Mouse (Mus musculus) kidney, embryonic 15.5 days (tissue): ENCODE measurements around the gene Sel1l3. TPM values are rescaled to one million over a fixed set of nuclear protein-coding genes. Genes with fewer than 3 reads are reported as not detected.

Experiments
- ATAC-seq: fragments of 200-750 bp; cut with Nextera tagmentation; replicated peaks from 2 replicates; pipeline ENCODE4 v1.8.0; 2017; ENCODE audit warnings: moderate TSS enrichment; ENCODE audit not compliant: low FRiP score
- H3K27ac ChIP-seq: fragments of 300-500 bp; sonication (generic); 2 replicates; pipeline ENCODE4 v1.5.1; 2015; ENCODE audit warnings: mild to moderate bottlenecking, inconsistent platforms
- H3K27me3 ChIP-seq: fragments of 300-500 bp; sonication (generic); 2 replicates; pipeline ENCODE4 v1.6.1; 2015; ENCODE audit warnings: inconsistent platforms
- H3K36me3 ChIP-seq: fragments of 300-500 bp; sonication (generic); 2 replicates; pipeline ENCODE4 v1.6.1; 2015; ENCODE audit warnings: inconsistent platforms
- H3K4me1 ChIP-seq: fragments of 300-500 bp; sonication (generic); 2 replicates; pipeline ENCODE4 v1.6.1; 2015; ENCODE audit warnings: inconsistent platforms
- H3K4me2 ChIP-seq: fragments of 300-500 bp; sonication (generic); 2 replicates; pipeline ENCODE4 v1.6.1; 2015; ENCODE audit warnings: moderate library complexity, mild to moderate bottlenecking, inconsistent platforms
- H3K4me3 ChIP-seq: fragments of 300-500 bp; sonication (generic); replicated peaks from 2 replicates; pipeline ENCODE4 v1.5.1; 2015; ENCODE audit warnings: mild to moderate bottlenecking, inconsistent platforms
- H3K9ac ChIP-seq: fragments of 300-500 bp; sonication (generic); 2 replicates; pipeline ENCODE4 v1.6.1; 2015; ENCODE audit warnings: mild to moderate bottlenecking, inconsistent platforms
- H3K9me3 ChIP-seq: fragments of 300-500 bp; sonication (generic); replicated peaks from 2 replicates; pipeline ENCODE4 v1.6.1; 2016; ENCODE audit warnings: inconsistent platforms
- WGBS: fragments of 180-500 bp; shearing (Covaris S2); methylation state at CpG from one replicate; pipeline ENCODE4 v1.1.7; 2015; ENCODE audit warnings: mixed read lengths; 5-methylcytosine and 5-hydroxymethylcytosine counted together
- polyA plus RNA-seq: library from polyadenylated mRNA; unstranded; fragments of >200 nt; fragmentation: Nextera tagmentation; extraction: Ambion mirVana; gene quantifications from 2 replicates; pipeline ENCODE4 v1.2.1, GENCODE M21; 2015

Gene Sel1l3
- polyA plus RNA-seq, 1 experiment from 2014 or later: 20.1 TPM

- H3K9ac ChIP-seq: no peak overlapping the region
- ATAC-seq: no peak
- H3K4me2 ChIP-seq: no peak overlapping the region
- H3K4me3 ChIP-seq: no peak overlapping the region
- peaks cover 20% of the 10 kb centered on the region for H3K36me3 ChIP-seq
- H3K27me3 ChIP-seq: no peaks in the 10 kb centered on the region
- H3K27ac ChIP-seq: peak overlapping the region; percentile 37; the same call in 1 of the 2 replicates
- H3K9me3 ChIP-seq: no peaks in the 10 kb centered on the region
- WGBS: 84% methylated on average over 7 of the region's 7 CpGs
- H3K4me1 ChIP-seq: peaks cover 25% of the 10 kb centered on the region
These were observed 64.6 kb downstream of the Sel1l3 start for GRCm38 (mm10) chr5:53148960-53149685.

- Histone ChIP-seq H3K27me3 (no peaks in the 10 kb centered on the region), H3K9ac (no peak overlapping the region), H3K4me3 (no peak overlapping the region), H3K4me1 (peaks cover 25% of the 10 kb centered on the region), H3K36me3 (peaks cover 21% of the 10 kb centered on the region), H3K4me2 (no peak overlapping the region), H3K27ac (no peak overlapping the region), H3K9me3 (no peaks in the 10 kb centered on the region)
- 29% methylated on average over 8 of the region's 8 CpGs for WGBS
- 0 out of 2 replicates have a peak, but pooled peaks have one; percentile 35 for ATAC-seq
These were observed 65.4 kb downstream of the Sel1l3 start for GRCm38 (mm10) chr5:53148160-53148923.

- Histone ChIP-seq H3K9ac (no peak overlapping the region), H3K36me3 (peaks cover 27% of the 10 kb centered on the region), H3K4me2 (no peak overlapping the region), H3K4me3 (no peak overlapping the region), H3K27ac (peak overlapping the region; percentile 4), H3K27me3 (no peaks in the 10 kb centered on the region), H3K9me3 (no peaks in the 10 kb centered on the region), H3K4me1 (peaks cover 25% of the 10 kb centered on the region)
- no peak for ATAC-seq
- 71% methylated on average over 4 of the region's 4 CpGs for WGBS
These were observed 66.3 kb downstream of the Sel1l3 start for GRCm38 (mm10) chr5:53147418-53147817.

GRCm38 (mm10) chr5:53146684-53147061 is 67.1 kb downstream of the Sel1l3 start:
- Histone ChIP-seq H3K27ac (peak overlapping the region; percentile 4), H3K4me2 (no peak overlapping the region), H3K9me3 (no peaks in the 10 kb centered on the region), H3K4me3 (no peak overlapping the region), H3K27me3 (no peaks in the 10 kb centered on the region), H3K9ac (no peak overlapping the region), H3K36me3 (peaks cover 31% of the 10 kb centered on the region), H3K4me1 (peaks cover 25% of the 10 kb centered on the region)
- 28% methylated on average over 4 of the region's 4 CpGs for WGBS
- ATAC-seq: peak; percentile 33; the same call in 1 of the 2 replicates

GRCm38 (mm10) chr5:53146049-53146683 is 67.6 kb downstream of the Sel1l3 start:
- no peaks in the 10 kb centered on the region for H3K27me3 ChIP-seq
- ATAC-seq: no peak
- no peaks in the 10 kb centered on the region for H3K9me3 ChIP-seq
- peaks cover 33% of the 10 kb centered on the region for H3K36me3 ChIP-seq
- H3K27ac ChIP-seq: 0 out of 2 replicates have a peak overlapping the region, but pooled peaks have one; percentile 32
- peaks cover 25% of the 10 kb centered on the region for H3K4me1 ChIP-seq
- no peak overlapping the region for H3K4me3 ChIP-seq
- 40% methylated on average over 10 of the region's 10 CpGs for WGBS
- H3K4me2 ChIP-seq: no peak overlapping the region
- H3K9ac ChIP-seq: no peak overlapping the region

GRCm38 (mm10) chr5:53142587-53142986 is 71.1 kb downstream of the Sel1l3 start:
- Histone ChIP-seq H3K9ac (no peak overlapping the region), H3K4me3 (no peak overlapping the region), H3K36me3 (peaks cover 33% of the 10 kb centered on the region), H3K4me1 (peaks cover 17% of the 10 kb centered on the region), H3K27ac (no peak overlapping the region), H3K9me3 (no peaks in the 10 kb centered on the region), H3K4me2 (no peak overlapping the region), H3K27me3 (no peaks in the 10 kb centered on the region)
- WGBS: 82% methylated on average over 5 of the region's 5 CpGs
- no peak for ATAC-seq

- no peak overlapping the region for H3K4me2 ChIP-seq
- no peaks in the 10 kb centered on the region for H3K4me1 ChIP-seq
- H3K9me3 ChIP-seq: no peaks in the 10 kb centered on the region
- peaks cover 38% of the 10 kb centered on the region for H3K36me3 ChIP-seq
- no peaks in the 10 kb centered on the region for H3K27me3 ChIP-seq
- WGBS: 93% methylated on average over 8 of the region's 8 CpGs
- no peak overlapping the region for H3K27ac ChIP-seq
- no peak overlapping the region for H3K9ac ChIP-seq
- H3K4me3 ChIP-seq: no peak overlapping the region
- no peak for ATAC-seq
These were observed 73.4 kb downstream of the Sel1l3 start for GRCm38 (mm10) chr5:53140158-53140927.

GRCm38 (mm10) chr5:53139566-53139965 is 74.2 kb downstream of the Sel1l3 start:
- Histone ChIP-seq H3K9me3 (no peaks in the 10 kb centered on the region), H3K4me3 (no peak overlapping the region), H3K4me2 (no peak overlapping the region), H3K27me3 (no peaks in the 10 kb centered on the region), H3K27ac (no peak overlapping the region), H3K36me3 (peaks cover 30% of the 10 kb centered on the region), H3K4me1 (no peaks in the 10 kb centered on the region), H3K9ac (no peak overlapping the region)
- ATAC-seq: no peak
- WGBS: 39% methylated on average over 11 of the region's 11 CpGs

- H3K27me3 ChIP-seq: no peaks in the 10 kb centered on the region
- no peak overlapping the region for H3K4me3 ChIP-seq
- no peaks in the 10 kb centered on the region for H3K9me3 ChIP-seq
- H3K9ac ChIP-seq: no peak overlapping the region
- H3K4me2 ChIP-seq: no peak overlapping the region
- ATAC-seq: no peak
- WGBS: 48% methylated on average over 4 of the region's 4 CpGs
- H3K27ac ChIP-seq: no peak overlapping the region
- peaks cover 27% of the 10 kb centered on the region for H3K36me3 ChIP-seq
- H3K4me1 ChIP-seq: no peaks in the 10 kb centered on the region
These were observed 74.6 kb downstream of the Sel1l3 start for GRCm38 (mm10) chr5:53139140-53139539.

- ATAC-seq: no peak
- Histone ChIP-seq H3K4me1 (no peaks in the 10 kb centered on the region), H3K9me3 (no peaks in the 10 kb centered on the region), H3K4me2 (no peak overlapping the region), H3K9ac (no peak overlapping the region), H3K4me3 (no peak overlapping the region), H3K36me3 (peaks cover 20% of the 10 kb centered on the region), H3K27ac (no peak overlapping the region), H3K27me3 (no peaks in the 10 kb centered on the region)
- WGBS: 88% methylated on average over 8 of the region's 8 CpGs
These were observed 75.7 kb downstream of the Sel1l3 start for GRCm38 (mm10) chr5:53138025-53138424.

- ATAC-seq: no peak
- no peak overlapping the region for H3K27ac ChIP-seq
These were observed 77.7 kb downstream of the Sel1l3 start for GRCm38 (mm10) chr5:53135984-53136383.

More at GRCm38 (mm10) chr5:53135984-53136383, 77.7 kb downstream of the Sel1l3 start:
- Histone ChIP-seq H3K9ac (no peak overlapping the region), H3K4me3 (no peak overlapping the region), H3K4me1 (no peaks in the 10 kb centered on the region), H3K4me2 (no peak overlapping the region), H3K36me3 (peaks cover 6% of the 10 kb centered on the region; the same call in 1 of the 2 replicates), H3K27me3 (no peaks in the 10 kb centered on the region), H3K9me3 (no peaks in the 10 kb centered on the region)
- 72% methylated on average over 8 of the region's 8 CpGs for WGBS
